ENCODE assay signal across 8 mouse cellular contexts in the genomic region with DNA sequence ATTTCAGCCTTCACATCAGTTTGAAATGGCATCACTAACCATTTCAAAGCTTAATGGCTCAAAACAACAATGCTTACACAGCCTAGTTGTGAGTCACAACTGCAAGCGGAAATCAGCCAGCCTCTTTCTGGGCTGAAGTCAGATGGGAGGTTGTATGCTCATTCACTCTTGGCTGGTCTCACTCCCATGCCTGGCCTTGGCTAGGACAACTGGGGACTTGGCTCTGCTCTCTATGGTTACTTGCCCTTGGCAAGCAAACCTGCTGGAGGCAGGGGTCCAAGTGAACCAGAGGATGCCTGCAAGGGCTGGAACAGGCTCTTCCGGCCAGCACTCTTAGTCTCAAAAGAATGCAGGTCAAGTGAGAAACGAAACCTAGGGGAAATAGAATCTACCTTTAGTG.
DNase-seq lines count a peak whose midpoint lies in the region; ATAC-seq and TF ChIP-seq lines count a peak whose summit lies in the region.

No protein-coding gene starts in this region.

- 71% methylated on average over 3 of the region's 3 CpGs for WGBS in limb, embryonic 14.5 days

- no peak overlapping the region for H3K4me3 ChIP-seq in limb, embryonic 14.5 days (replicated peaks; ENCODE audit: low read length)

- peak; percentile 76 for ATAC-seq in limb, embryonic 14.5 days (ENCODE audit: low FRiP score, low read depth)

- peak; percentile 93 for DNase-seq in heart, adult 11 months
- no peak for DNase-seq in heart, postnatal 4 days
- peak; percentile 21 for DNase-seq in 3T3-L1 (ENCODE audit: low read depth, low spot score)
- peak; percentile 99 for DNase-seq in cerebellum, postnatal 10 days
- peak; percentile 2 for DNase-seq in heart, postnatal 25 days (ENCODE audit: low spot score)
- peak; percentile 56 for DNase-seq in limb, embryonic 14.5 days (ENCODE audit: low spot score)
- no peak for DNase-seq in spleen, postnatal 14 days (ENCODE audit: low spot score in 2 of 2)
- DNase-seq in embryo, embryonic 9.5 days (ENCODE audit: extremely low spot score) = no peak

- no peak for TF ChIP-seq POLR2A in limb, embryonic 14.5 days (IDR thresholded peaks at IDR 0.05; ENCODE audit: borderline replicate concordance, extremely low read depth, insufficient read depth, insufficient read length)

- no peak overlapping the region for H3K4me2 ChIP-seq in limb, embryonic 14.5 days (replicated peaks; ENCODE audit: low read depth, low read length, severe bottlenecking)

- intact Hi-C loops in heart, postnatal 25 days (cut with DNase I) = no loop called here

- no peaks in the 10 kb centered on the region for H3K9me3 ChIP-seq in limb, embryonic 14.5 days (ENCODE audit: control insufficient read depth, low read length)

- no peaks in the 10 kb centered on the region for H3K36me3 ChIP-seq in limb, embryonic 14.5 days (ENCODE audit: control insufficient read depth, insufficient read depth, low read length)

- H3K27me3 ChIP-seq in limb, embryonic 14.5 days (ENCODE audit: control insufficient read depth, insufficient read depth, low read length) = no peaks in the 10 kb centered on the region

- H3K27ac ChIP-seq in limb, embryonic 14.5 days (replicated peaks; ENCODE audit: low read depth, low read length) = no peak overlapping the region

- no peaks in the 10 kb centered on the region for H3K4me1 ChIP-seq in limb, embryonic 14.5 days (ENCODE audit: control insufficient read depth, insufficient read depth, low read length)

- no peak overlapping the region for H3K9ac ChIP-seq in limb, embryonic 14.5 days (ENCODE audit: low read depth, low read length, severe bottlenecking)

Comparison
In these comparisons a context has a peak if more than half of its experiments do, and no peak if none do; other contexts are left out.
1. DNase-seq: peak in heart, adult 11 months (single experiment), 3T3-L1 (single experiment), cerebellum, postnatal 10 days (2 of 2), heart, postnatal 25 days (single experiment) and limb, embryonic 14.5 days (single experiment); none in heart, postnatal 4 days (single experiment), spleen, postnatal 14 days (0 of 2) and embryo, embryonic 9.5 days (single experiment).